Mouse (Mus musculus): ENCODE data around the gene Wbp2nl.

GRCm38 (mm10) chr15:82307107-82307506 is 8.4 kb downstream of the Wbp2nl start:
- TF ChIP-seq CTCF (IDR thresholded peaks at IDR 0.05; ENCODE audit: low read depth) = no peak
- no peak for TF ChIP-seq EP300 (IDR thresholded peaks at IDR 0.05; ENCODE audit: low read depth)
